Mouse (Mus musculus) embryonic facial prominence, embryonic 12.5 days (tissue): ENCODE results near the gene Dio3. TPM values are rescaled to one million over a fixed set of nuclear protein-coding genes. Genes with fewer than 3 reads are reported as not detected.

ENCODE experiments used
- ATAC-seq: fragments of 200-750 bp; cut with Nextera tagmentation; 2 replicates; pipeline ENCODE4 v1.8.0; 2017; ENCODE audit not compliant: insufficient number of reproducible peaks, insufficient read depth, low FRiP score, low TSS enrichment
- H3K27ac ChIP-seq: fragments of 300-500 bp; sonication (generic); 2 replicates; pipeline ENCODE4 v1.5.1; 2016; ENCODE audit warnings: mild to moderate bottlenecking
- H3K27me3 ChIP-seq: fragments of 300-500 bp; sonication (generic); 2 replicates; pipeline ENCODE4 v1.6.1; 2016; ENCODE audit warnings: mild to moderate bottlenecking, moderate library complexity
- H3K36me3 ChIP-seq: fragments of 300-500 bp; sonication (generic); 2 replicates; pipeline ENCODE4 v1.6.1; 2016; ENCODE audit warnings: mild to moderate bottlenecking
- H3K4me1 ChIP-seq: fragments of 300-500 bp; sonication (generic); 2 replicates; pipeline ENCODE4 v1.6.1; 2016
- H3K4me2 ChIP-seq: fragments of 300-500 bp; sonication (generic); replicated peaks from 2 replicates; pipeline ENCODE4 v1.6.1; 2016; ENCODE audit warnings: mild to moderate bottlenecking, moderate library complexity
- H3K4me3 ChIP-seq: fragments of 300-500 bp; sonication (generic); 2 replicates; pipeline ENCODE4 v1.5.1; 2016; ENCODE audit warnings: mild to moderate bottlenecking
- H3K9ac ChIP-seq: fragments of 300-500 bp; sonication (generic); 2 replicates; pipeline ENCODE4 v1.6.1; 2016; ENCODE audit warnings: mild to moderate bottlenecking, moderate library complexity
- H3K9me3 ChIP-seq: fragments of 300-500 bp; sonication (generic); 2 replicates; pipeline ENCODE4 v1.6.1; 2016; ENCODE audit warnings: mild to moderate bottlenecking, moderate library complexity
- WGBS: fragments of 180-500 bp; shearing (Covaris S2); methylation state at CpG from one replicate; pipeline ENCODE4 v1.1.7; 2016; 5-methylcytosine and 5-hydroxymethylcytosine counted together
- polyA plus RNA-seq: library from polyadenylated mRNA; unstranded; fragments of >200 nt; fragmentation: Nextera tagmentation; extraction: Ambion mirVana; gene quantifications from 2 replicates; pipeline ENCODE4 v1.2.1, GENCODE M21; 2016

Dio3 gene
- polyA plus RNA-seq, 1 experiment from 2014 or later, result 2.1 TPM

GRCm38 (mm10) chr12:110256478-110257220, 22.2 kb upstream of the Dio3 start:
- no peak for ATAC-seq
- Histone ChIP-seq H3K9me3 (no peaks in the 10 kb centered on the region), H3K4me1 (no peaks in the 10 kb centered on the region), H3K36me3 (no peaks in the 10 kb centered on the region), H3K4me2 (no peak overlapping the region), H3K27ac (no peak overlapping the region), H3K4me3 (no peak overlapping the region), H3K27me3 (0 out of 2 replicates have a peak, but pooled peaks cover 6% of the 10 kb centered on the region), H3K9ac (no peak overlapping the region)
- 50% methylated on average over 14 of the region's 14 CpGs for WGBS

GRCm38 (mm10) chr12:110268226-110268625, 10.6 kb upstream of the Dio3 start:
- Histone ChIP-seq H3K4me1 (no peaks in the 10 kb centered on the region), H3K9ac (no peak overlapping the region), H3K9me3 (no peaks in the 10 kb centered on the region), H3K4me3 (no peak overlapping the region), H3K4me2 (no peak overlapping the region), H3K27ac (no peak overlapping the region), H3K36me3 (no peaks in the 10 kb centered on the region), H3K27me3 (0 out of 2 replicates have a peak, but pooled peaks cover 11% of the 10 kb centered on the region)
- no peak for ATAC-seq
- 74% methylated on average over 3 of the region's 3 CpGs for WGBS

- Histone ChIP-seq H3K27ac (no peak overlapping the region), H3K4me1 (no peaks in the 10 kb centered on the region), H3K36me3 (no peaks in the 10 kb centered on the region), H3K27me3 (peaks cover 20% of the 10 kb centered on the region), H3K9me3 (no peaks in the 10 kb centered on the region), H3K9ac (no peak overlapping the region), H3K4me2 (no peak overlapping the region), H3K4me3 (no peak overlapping the region)
- no peak for ATAC-seq
- 74% methylated on average over 4 of the region's 4 CpGs for WGBS
These were observed 9.2 kb upstream of the Dio3 start for GRCm38 (mm10) chr12:110269686-110270085.

- WGBS, result 45% methylated on average over 1 of the region's 1 CpGs
- no peak overlapping the region for H3K27ac ChIP-seq
- H3K4me2 ChIP-seq, result no peak overlapping the region
- no peaks in the 10 kb centered on the region for H3K36me3 ChIP-seq
- no peak for ATAC-seq
- peaks cover 11% of the 10 kb centered on the region for H3K4me1 ChIP-seq
- no peak overlapping the region for H3K9ac ChIP-seq
- H3K4me3 ChIP-seq, result no peak overlapping the region
- H3K9me3 ChIP-seq, result no peaks in the 10 kb centered on the region
- H3K27me3 ChIP-seq, result peaks cover 77% of the 10 kb centered on the region
These were observed 2.8 kb upstream of the Dio3 start for GRCm38 (mm10) chr12:110276034-110276433.

GRCm38 (mm10) chr12:110277259-110277964, 1.5 kb upstream of the Dio3 start:
- WGBS, result 2% methylated on average over 33 of the region's 33 CpGs
- no peak for ATAC-seq

GRCm38 (mm10) chr12:110277965-110278307, 932 bp upstream of the Dio3 start:
- no peak for ATAC-seq
- Histone ChIP-seq H3K9me3 (no peaks in the 10 kb centered on the region), H3K36me3 (no peaks in the 10 kb centered on the region), H3K4me1 (peaks cover 11% of the 10 kb centered on the region), H3K9ac (peak overlapping the region; percentile 44), H3K4me2 (peak overlapping the region; percentile 80), H3K27me3 (peaks cover 92% of the 10 kb centered on the region), H3K4me3 (peak overlapping the region; percentile 44), H3K27ac (no peak overlapping the region)
- under 1% methylated on average over 55 of the region's 58 CpGs for WGBS

More at GRCm38 (mm10) chr12:110277259-110277964, 1.5 kb upstream of the Dio3 start:
- Histone ChIP-seq H3K27ac (no peak overlapping the region), H3K4me1 (peaks cover 11% of the 10 kb centered on the region), H3K36me3 (no peaks in the 10 kb centered on the region), H3K9ac (0 out of 2 replicates have a peak overlapping the region, but pooled peaks have one; percentile 44), H3K9me3 (no peaks in the 10 kb centered on the region), H3K4me3 (peak overlapping the region; percentile 44), H3K27me3 (peaks cover 88% of the 10 kb centered on the region), H3K4me2 (peak overlapping the region; percentile 80)

- WGBS, result 1% methylated on average over 22 of the region's 22 CpGs
- no peak for ATAC-seq
- Histone ChIP-seq H3K4me3 (no peak overlapping the region), H3K36me3 (no peaks in the 10 kb centered on the region), H3K9ac (no peak overlapping the region), H3K9me3 (no peaks in the 10 kb centered on the region), H3K27me3 (peaks cover 99% of the 10 kb centered on the region), H3K4me2 (no peak overlapping the region), H3K4me1 (peaks cover 11% of the 10 kb centered on the region), H3K27ac (no peak overlapping the region)
These were observed 1.5 kb downstream of the Dio3 start for GRCm38 (mm10) chr12:110280373-110280772.

GRCm38 (mm10) chr12:110283792-110284191, 4.9 kb downstream of the Dio3 start:
- Histone ChIP-seq H3K27ac (no peak overlapping the region), H3K9me3 (no peaks in the 10 kb centered on the region), H3K4me1 (peaks cover 4% of the 10 kb centered on the region; the same call in 1 of the 2 replicates), H3K4me2 (no peak overlapping the region), H3K4me3 (no peak overlapping the region), H3K36me3 (no peaks in the 10 kb centered on the region), H3K9ac (no peak overlapping the region), H3K27me3 (peaks cover 78% of the 10 kb centered on the region)
- 17% methylated on average over 4 of the region's 4 CpGs for WGBS
- ATAC-seq, result 0 out of 2 replicates have a peak, but pooled peaks have one; percentile 57

- ATAC-seq, result no peak
- H3K4me1 ChIP-seq, result no peaks in the 10 kb centered on the region
- H3K4me2 ChIP-seq, result no peak overlapping the region
- 82% methylated on average over 5 of the region's 5 CpGs for WGBS
- H3K27me3 ChIP-seq, result peaks cover 2% of the 10 kb centered on the region; the same call in 1 of the 2 replicates
- H3K9me3 ChIP-seq, result no peaks in the 10 kb centered on the region
- H3K27ac ChIP-seq, result no peak overlapping the region
- H3K36me3 ChIP-seq, result no peaks in the 10 kb centered on the region
- H3K9ac ChIP-seq, result no peak overlapping the region
- no peak overlapping the region for H3K4me3 ChIP-seq
These were observed 13.9 kb downstream of the Dio3 start for GRCm38 (mm10) chr12:110292816-110293215.

GRCm38 (mm10) chr12:110294891-110295290, 16.0 kb downstream of the Dio3 start:
- no peaks in the 10 kb centered on the region for H3K36me3 ChIP-seq
- no peak overlapping the region for H3K4me2 ChIP-seq
- peaks cover 13% of the 10 kb centered on the region for H3K4me1 ChIP-seq
- H3K27ac ChIP-seq, result no peak overlapping the region
- ATAC-seq, result no peak
- H3K27me3 ChIP-seq, result peaks cover 2% of the 10 kb centered on the region; the same call in 1 of the 2 replicates
- 72% methylated on average over 16 of the region's 16 CpGs for WGBS
- no peak overlapping the region for H3K4me3 ChIP-seq
- H3K9me3 ChIP-seq, result no peaks in the 10 kb centered on the region
- H3K9ac ChIP-seq, result no peak overlapping the region

- Histone ChIP-seq H3K36me3 (no peaks in the 10 kb centered on the region), H3K4me1 (peaks cover 13% of the 10 kb centered on the region), H3K27ac (0 out of 2 replicates have a peak overlapping the region, but pooled peaks have one; percentile 2), H3K4me2 (peak overlapping the region; percentile 25), H3K4me3 (no peak overlapping the region), H3K9me3 (no peaks in the 10 kb centered on the region), H3K9ac (no peak overlapping the region), H3K27me3 (peaks cover 2% of the 10 kb centered on the region; the same call in 1 of the 2 replicates)
- WGBS, result 17% methylated on average over 11 of the region's 11 CpGs
- ATAC-seq, result peak; percentile 81; the same call in 1 of the 2 replicates
These were observed 19.8 kb downstream of the Dio3 start for GRCm38 (mm10) chr12:110298653-110299052.

GRCm38 (mm10) chr12:110319696-110320095, 40.8 kb downstream of the Dio3 start:
- Histone ChIP-seq H3K4me2 (no peak overlapping the region), H3K36me3 (no peaks in the 10 kb centered on the region), H3K9ac (no peak overlapping the region), H3K4me3 (no peak overlapping the region), H3K9me3 (0 out of 2 replicates have a peak, but pooled peaks cover 7% of the 10 kb centered on the region), H3K27ac (no peak overlapping the region), H3K4me1 (no peaks in the 10 kb centered on the region), H3K27me3 (no peaks in the 10 kb centered on the region)
- 93% methylated on average over 27 of the region's 27 CpGs for WGBS
- ATAC-seq, result no peak
